ENCODE assay signal across 16 mouse cellular contexts in the genomic region with DNA sequence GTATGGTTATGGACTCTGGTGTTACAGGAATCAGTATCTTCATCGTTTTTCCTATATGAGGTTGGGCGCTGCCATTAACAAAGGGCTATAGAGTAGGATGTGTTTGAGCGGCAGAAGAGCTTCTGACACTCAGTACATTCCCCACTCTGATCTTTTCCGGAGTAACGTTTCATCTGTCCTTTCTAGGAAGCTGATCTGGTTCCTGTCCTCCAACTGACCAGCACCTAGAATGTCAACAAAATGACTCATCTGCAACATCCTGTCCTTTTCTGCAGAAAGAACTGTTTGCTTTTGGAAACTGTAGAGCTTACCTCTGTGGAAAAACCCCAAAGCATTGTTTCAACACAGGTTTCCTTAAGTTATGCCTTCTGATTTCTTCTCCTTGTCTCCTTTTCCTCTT.
DNase-seq lines count a peak whose midpoint lies in the region; ATAC-seq lines count a peak whose summit lies in the region.
"Had no signal": no experiment of that assay in that cellular context is flagged by ENCODE, and none has a peak within 500 bp of the region (broad histone marks: within the 10 kb centered on the region; RNA-seq: fewer than 3 reads in every experiment).

No protein-coding gene starts in this region.

- H3K4me3 ChIP-seq in heart, embryonic 12.5 days: no peak overlapping the region
- H3K4me3 ChIP-seq: embryonic facial prominence, embryonic 13.5 days; hindbrain, embryonic 13.5 days; limb, embryonic 15.5 days; neural tube, embryonic 15.5 days had no signal

- H3K4me2 ChIP-seq in heart, embryonic 12.5 days: no peak overlapping the region
- H3K4me2 ChIP-seq: embryonic facial prominence, embryonic 13.5 days; hindbrain, embryonic 13.5 days; limb, embryonic 15.5 days; midbrain, embryonic 11.5 days; neural tube, embryonic 15.5 days had no signal

- H3K27ac ChIP-seq in heart, embryonic 12.5 days (ENCODE audit: poor library complexity, severe bottlenecking): no peak overlapping the region
- H3K27ac ChIP-seq: embryonic facial prominence, embryonic 13.5 days; hindbrain, embryonic 13.5 days; limb, embryonic 15.5 days; neural tube, embryonic 15.5 days had no signal

- ATAC-seq in heart, embryonic 12.5 days (ENCODE audit: insufficient number of reproducible peaks, low FRiP score): peak; percentile 57; the same call in 1 of the 2 replicates

- H3K9me3 ChIP-seq in heart, embryonic 12.5 days (replicated peaks): no peaks in the 10 kb centered on the region
- H3K9me3 ChIP-seq: embryonic facial prominence, embryonic 13.5 days; hindbrain, embryonic 13.5 days; limb, embryonic 15.5 days; neural tube, embryonic 15.5 days had no signal

- H3K36me3 ChIP-seq in heart, embryonic 12.5 days: no peaks in the 10 kb centered on the region
- H3K36me3 ChIP-seq: embryonic facial prominence, embryonic 13.5 days; hindbrain, embryonic 13.5 days; limb, embryonic 15.5 days; neural tube, embryonic 15.5 days had no signal

- H3K27me3 ChIP-seq in heart, embryonic 12.5 days (replicated peaks): no peaks in the 10 kb centered on the region
- H3K27me3 ChIP-seq: embryonic facial prominence, embryonic 13.5 days; hindbrain, embryonic 13.5 days; limb, embryonic 15.5 days; neural tube, embryonic 15.5 days had no signal

- no peak for DNase-seq in heart, postnatal 14 days
- DNase-seq in kidney, postnatal 14 days: peak; percentile 42
- DNase-seq in kidney, postnatal 10 days: no peak
- DNase-seq in 416B (ENCODE audit: low read depth) (peak; percentile 91), NIH3T3 (ENCODE audit: low read depth) (peak; percentile 12)
- no peak for DNase-seq in neural tube, embryonic 10.5 days (ENCODE audit: extremely low spot score, low spot score)
- DNase-seq: adrenal gland, postnatal 14 days; cerebellum, adult 9-10 months; gastrocnemius, postnatal 10 days; thymus, postnatal 14 days had no signal

- intact Hi-C loops in heart, postnatal 14 days (cut with DNase I): no loop called here

- no peaks in the 10 kb centered on the region for H3K4me1 ChIP-seq in heart, embryonic 12.5 days (replicated peaks)

- 50% methylated on average over 5 of the region's 5 CpGs for WGBS in heart, embryonic 12.5 days

- H3K9ac ChIP-seq in heart, embryonic 12.5 days: no peak overlapping the region
- H3K9ac ChIP-seq: embryonic facial prominence, embryonic 13.5 days; hindbrain, embryonic 13.5 days; limb, embryonic 15.5 days; neural tube, embryonic 15.5 days had no signal

Comparison
In these comparisons a context has a peak if more than half of its experiments do, and no peak if none do; other contexts are left out.
1. DNase-seq: peak in kidney, postnatal 14 days (single experiment), 416B (single experiment) and NIH3T3 (single experiment); none in heart, postnatal 14 days (0 of 2), kidney, postnatal 10 days (single experiment) and neural tube, embryonic 10.5 days (single experiment).